Mouse (Mus musculus) hindbrain, embryonic 14.5 days (tissue): ENCODE data around the gene Olfr1532-ps1. TPM values are rescaled to one million over a fixed set of nuclear protein-coding genes. Genes with fewer than 3 reads are reported as not detected.

Experiments used
- polyA plus RNA-seq: library from polyadenylated mRNA; unstranded; fragments of >200 nt; fragmentation: Nextera tagmentation; extraction: Ambion mirVana; gene quantifications from 2 replicates; pipeline ENCODE4 v1.2.1, GENCODE M21; 2014

Gene Olfr1532-ps1
- polyA plus RNA-seq, 1 experiment from 2014 or later, result not detected

Other genes starting within 250 kb of the Olfr1532-ps1 start
- gene Olfr693, start 227.4 kb upstream of the Olfr1532-ps1 start, polyA plus RNA-seq, result not detected in 2 replicates
- gene Olfr694, start 216.2 kb upstream of the Olfr1532-ps1 start, polyA plus RNA-seq, result not detected in 2 replicates
- not detected in 2 replicates for gene Olfr695, start 191.6 kb upstream of the Olfr1532-ps1 start, polyA plus RNA-seq
- gene Olfr697, start 165.6 kb upstream of the Olfr1532-ps1 start, polyA plus RNA-seq, result not detected in 2 replicates
- not detected in 2 replicates for gene Olfr698, start 152.6 kb upstream of the Olfr1532-ps1 start, polyA plus RNA-seq
- gene Olfr699, start 114.8 kb upstream of the Olfr1532-ps1 start, polyA plus RNA-seq, result not detected in 2 replicates
- not detected in 2 replicates for gene Olfr700, start 99.2 kb upstream of the Olfr1532-ps1 start, polyA plus RNA-seq
- gene Olfr701, start 93.9 kb upstream of the Olfr1532-ps1 start, polyA plus RNA-seq, result not detected in 2 replicates
- gene Olfr702, start 74.1 kb upstream of the Olfr1532-ps1 start, polyA plus RNA-seq, result not detected in 2 replicates
- not detected in 2 replicates for gene Olfr703, start 64.6 kb upstream of the Olfr1532-ps1 start, polyA plus RNA-seq
- gene Olfr704, start 44.8 kb upstream of the Olfr1532-ps1 start, polyA plus RNA-seq, result not detected in 2 replicates
- gene Olfr705, start 31.1 kb upstream of the Olfr1532-ps1 start, polyA plus RNA-seq, result not detected in 2 replicates
- gene Olfr706, start 19.8 kb upstream of the Olfr1532-ps1 start, polyA plus RNA-seq, result not detected in 2 replicates
- gene Olfr707, start 6.8 kb upstream of the Olfr1532-ps1 start, polyA plus RNA-seq, result not detected in 2 replicates
- not detected in 2 replicates for gene Olfr709-ps1, start 24.2 kb downstream of the Olfr1532-ps1 start, polyA plus RNA-seq
- not detected in 2 replicates for gene Olfr710, start 40.3 kb downstream of the Olfr1532-ps1 start, polyA plus RNA-seq
- gene Olfr6, start 55.9 kb downstream of the Olfr1532-ps1 start, polyA plus RNA-seq, result not detected in 2 replicates
- gene Olfr711, start 67.5 kb downstream of the Olfr1532-ps1 start, polyA plus RNA-seq, result not detected in 2 replicates
- gene Olfr2, start 98.1 kb downstream of the Olfr1532-ps1 start, polyA plus RNA-seq, result not detected in 2 replicates
- gene Olfr713, start 123.2 kb downstream of the Olfr1532-ps1 start, polyA plus RNA-seq, result not detected in 2 replicates
- not detected in 2 replicates for gene Olfr714, start 163.0 kb downstream of the Olfr1532-ps1 start, polyA plus RNA-seq
- gene Olfr17, start 185.2 kb downstream of the Olfr1532-ps1 start, polyA plus RNA-seq, result not detected in 2 replicates
- not detected in 2 replicates for gene Olfr715b, start 202.4 kb downstream of the Olfr1532-ps1 start, polyA plus RNA-seq
- not detected in 2 replicates for gene Olfr715, start 223.1 kb downstream of the Olfr1532-ps1 start, polyA plus RNA-seq
- not detected in 2 replicates for gene Olfr716, start 230.3 kb downstream of the Olfr1532-ps1 start, polyA plus RNA-seq